Mouse (Mus musculus) ES-CJ7 (cell line): ENCODE measurements around the gene Gm37240.

Experiments used
- DNase-seq: peaks from one replicate; pipeline ENCODE4 v3.0.0; 2011; ENCODE audit warnings: low read depth, low spot score

Gm37240 gene

DNA sequence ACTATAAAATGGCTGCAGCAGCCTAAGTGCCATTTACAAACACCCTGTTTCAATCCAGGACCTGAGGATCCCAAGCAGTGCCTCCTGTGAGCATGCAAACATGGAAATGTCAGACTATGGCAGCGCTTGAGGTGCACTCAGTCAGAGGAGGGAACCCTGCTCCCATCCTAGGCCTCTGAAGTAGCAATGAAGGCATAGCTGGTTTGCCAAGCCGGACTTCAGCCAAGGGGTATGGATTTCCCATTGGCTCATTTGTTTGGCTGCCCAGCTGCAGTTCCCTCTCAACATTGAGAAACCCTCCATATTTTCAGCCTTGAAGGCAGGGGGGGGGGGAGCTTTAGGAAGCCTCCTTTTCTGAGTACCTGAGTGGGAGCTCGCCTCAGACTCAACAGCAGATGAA lies 1329.0 kb downstream of the Gm37240 start:
- DNase-seq: no peak

DNA sequence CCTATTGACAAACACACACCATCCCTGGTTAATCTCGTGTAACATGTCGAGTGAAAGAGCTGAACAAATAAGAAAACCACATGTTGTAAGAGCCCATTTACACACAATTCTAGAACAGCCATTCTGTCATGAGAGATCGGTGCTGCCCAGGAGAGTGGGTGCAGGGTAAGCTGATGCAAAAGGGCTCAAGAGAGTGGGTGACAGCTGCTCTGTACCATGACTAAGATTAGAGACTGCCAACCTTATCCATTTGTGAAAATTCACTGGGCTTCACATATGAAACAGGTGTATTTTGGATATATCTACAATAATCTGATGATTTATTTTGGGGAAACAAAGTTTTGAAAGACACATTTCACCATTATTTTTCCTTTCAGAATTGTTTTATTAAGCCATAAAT lies 1331.5 kb downstream of the Gm37240 start:
- DNase-seq: no peak

DNA sequence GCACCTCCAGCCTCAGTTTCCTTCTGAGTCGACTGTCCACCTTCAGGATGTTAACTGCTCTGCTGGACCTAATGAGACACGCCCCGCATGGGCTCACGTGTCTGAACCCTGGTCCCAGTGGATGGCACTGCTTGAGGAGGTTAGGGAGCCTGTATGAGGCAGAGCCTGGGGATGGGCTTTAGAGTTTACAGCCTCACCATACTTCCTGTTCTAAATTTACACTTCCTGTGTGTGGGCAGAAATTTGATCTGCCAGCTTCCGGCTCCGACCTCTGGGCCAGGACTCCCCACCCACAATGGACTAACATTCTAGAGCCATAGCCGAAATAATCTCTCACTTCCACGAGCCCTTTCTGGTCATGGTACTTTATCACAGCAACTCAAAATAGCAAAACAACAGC lies 1340.1 kb downstream of the Gm37240 start:
- no peak for DNase-seq

DNA sequence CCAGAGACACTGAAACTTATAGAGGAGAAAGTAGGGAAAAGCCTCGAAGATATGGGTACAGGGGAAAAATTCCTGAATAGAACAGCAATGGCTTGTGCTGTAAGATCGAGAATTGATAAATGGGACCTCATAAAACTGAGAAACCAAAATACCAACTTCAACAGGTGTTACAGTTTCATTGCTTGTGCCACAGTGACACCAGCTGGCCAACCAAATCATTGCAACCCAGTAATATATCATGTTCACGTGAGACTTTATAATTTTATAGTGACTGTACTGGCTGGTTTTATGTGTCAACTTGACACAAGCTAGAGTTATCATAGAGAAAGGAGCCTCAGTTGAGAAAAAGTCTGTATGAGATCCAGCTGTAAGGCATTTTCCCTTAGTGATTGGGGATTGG lies 1344.9 kb downstream of the Gm37240 start:
- DNase-seq: peak; percentile 28

DNA sequence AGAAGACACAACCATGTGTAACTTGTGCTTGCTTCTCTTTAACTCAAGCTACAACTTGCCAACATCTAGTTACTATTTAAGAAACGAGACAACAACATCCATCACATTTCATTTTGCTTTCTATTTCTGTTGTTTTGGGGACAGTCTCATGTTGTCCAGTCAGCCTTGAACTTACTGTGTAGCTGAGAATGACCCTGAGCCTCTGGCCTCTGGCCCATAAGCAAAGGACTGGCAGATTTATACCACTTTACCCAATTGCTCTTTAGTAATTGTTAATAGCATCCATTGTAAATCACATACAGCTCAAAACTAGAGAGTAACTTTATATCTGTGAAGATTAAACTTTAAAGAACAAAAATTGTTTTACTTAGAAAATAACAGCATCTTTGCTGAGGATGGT lies 1345.4 kb downstream of the Gm37240 start:
- DNase-seq: no peak

DNA sequence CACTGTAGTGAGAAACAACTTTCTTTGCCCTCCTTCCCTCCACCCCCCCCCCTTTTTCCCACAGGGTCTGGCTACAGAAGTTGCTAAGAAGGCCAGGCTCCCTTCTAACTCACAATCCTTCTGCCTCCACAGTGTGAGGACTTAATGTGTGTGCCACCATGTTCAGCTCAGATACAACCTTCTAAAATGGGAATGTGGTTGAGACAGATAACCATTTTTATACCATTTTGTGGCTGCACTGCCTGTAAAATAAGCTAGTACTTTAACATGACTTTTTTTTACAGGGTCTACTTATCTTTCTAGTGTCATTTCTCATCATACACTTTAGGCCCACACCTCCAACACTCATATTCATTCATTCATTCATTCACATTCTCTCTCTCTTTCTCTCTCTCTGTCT lies 1346.7 kb downstream of the Gm37240 start:
- no peak for DNase-seq

DNA sequence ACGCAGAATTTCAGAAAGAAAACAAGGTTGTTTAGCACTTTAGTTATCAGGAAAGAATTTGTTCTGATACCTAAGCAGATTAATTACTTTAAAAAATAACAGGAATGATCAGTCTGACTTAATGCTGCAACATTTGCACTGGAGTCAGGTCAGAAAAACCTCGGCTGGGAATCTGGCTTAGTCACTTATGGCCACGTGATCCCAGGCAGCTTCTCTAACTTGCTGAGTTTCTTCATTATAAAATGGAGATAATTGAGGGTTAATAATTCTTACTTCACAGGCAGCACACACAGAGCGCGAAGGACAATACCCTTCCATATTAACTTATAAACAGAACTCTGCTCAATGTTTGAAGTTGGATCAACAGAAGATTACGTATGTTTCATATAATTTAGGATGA lies 1350.3 kb downstream of the Gm37240 start:
- DNase-seq: no peak

DNA sequence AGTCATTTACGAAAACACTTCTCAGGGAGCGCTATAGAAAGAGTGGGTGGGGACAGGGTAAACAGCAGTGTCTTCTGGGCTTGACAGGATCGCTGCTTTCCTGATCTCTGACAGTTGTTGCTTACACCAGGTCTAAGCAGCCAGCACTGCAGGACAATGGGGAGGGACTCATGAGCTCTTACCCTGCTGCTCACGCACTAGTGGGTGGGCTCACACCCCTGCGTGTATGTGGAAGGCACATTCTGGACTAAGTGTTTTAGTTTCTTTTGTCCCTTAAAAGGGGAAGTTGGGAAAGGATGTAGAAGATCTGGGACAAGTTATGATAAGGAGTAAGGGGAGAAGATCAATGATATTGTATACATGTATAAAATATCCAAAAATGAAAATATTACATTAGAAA lies 1354.1 kb downstream of the Gm37240 start:
- DNase-seq: no peak

DNA sequence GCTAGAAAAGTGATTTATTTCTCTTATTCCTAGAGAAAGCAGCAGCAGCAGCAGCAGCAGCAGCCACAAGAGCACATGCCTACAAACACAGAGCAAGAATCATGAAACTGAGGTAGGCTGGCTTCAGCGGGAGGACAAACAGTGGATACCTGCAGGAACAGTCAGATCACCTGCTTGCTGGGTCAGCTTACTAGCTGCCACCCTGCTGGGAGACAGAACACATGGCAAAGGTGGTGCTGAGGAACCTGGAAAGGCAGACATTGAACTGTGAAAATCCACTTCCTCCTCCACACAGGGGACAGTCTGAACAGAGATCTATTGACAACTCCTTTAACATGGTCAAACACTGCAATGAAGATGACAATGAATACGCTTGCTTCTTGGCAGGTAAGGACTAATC lies 1358.3 kb downstream of the Gm37240 start:
- DNase-seq: no peak

DNA sequence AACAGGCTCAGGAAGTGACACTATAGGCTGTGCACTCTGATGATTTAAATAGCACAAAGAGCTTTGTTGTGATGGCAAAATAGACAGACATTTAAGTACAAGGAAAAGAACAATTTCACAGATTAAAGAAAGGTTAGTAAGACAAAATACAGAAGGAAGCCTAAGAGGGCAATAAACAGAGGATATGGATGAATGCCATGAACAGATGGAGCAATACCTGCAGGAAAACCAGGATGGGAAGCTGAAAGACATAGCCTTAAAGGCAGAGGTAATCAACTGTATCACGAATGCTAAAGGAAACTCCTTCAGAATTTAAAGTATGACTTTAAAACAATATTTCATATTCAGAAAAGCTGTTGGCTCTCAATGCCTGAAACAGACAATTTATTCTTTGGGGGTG lies 1362.4 kb downstream of the Gm37240 start:
- no peak for DNase-seq

DNA sequence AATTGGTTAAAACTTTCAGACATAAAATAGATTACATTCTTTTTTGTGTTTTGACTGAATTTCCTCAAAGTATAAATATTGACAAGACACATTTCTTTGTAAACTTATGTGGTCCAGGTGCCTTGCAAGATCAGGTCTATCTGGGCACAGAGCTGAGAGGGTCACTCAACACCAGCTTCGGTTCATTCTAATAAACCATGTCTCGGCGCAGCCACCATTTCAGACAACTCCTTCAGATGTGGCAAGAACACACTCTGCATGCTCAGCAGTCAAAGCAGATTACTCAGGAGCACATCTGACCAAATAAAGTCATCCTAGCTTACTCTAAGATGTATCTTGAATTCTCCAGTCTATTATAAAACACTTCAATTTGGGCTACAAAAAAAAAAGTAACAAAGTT lies 1371.2 kb downstream of the Gm37240 start:
- no peak for DNase-seq

DNA sequence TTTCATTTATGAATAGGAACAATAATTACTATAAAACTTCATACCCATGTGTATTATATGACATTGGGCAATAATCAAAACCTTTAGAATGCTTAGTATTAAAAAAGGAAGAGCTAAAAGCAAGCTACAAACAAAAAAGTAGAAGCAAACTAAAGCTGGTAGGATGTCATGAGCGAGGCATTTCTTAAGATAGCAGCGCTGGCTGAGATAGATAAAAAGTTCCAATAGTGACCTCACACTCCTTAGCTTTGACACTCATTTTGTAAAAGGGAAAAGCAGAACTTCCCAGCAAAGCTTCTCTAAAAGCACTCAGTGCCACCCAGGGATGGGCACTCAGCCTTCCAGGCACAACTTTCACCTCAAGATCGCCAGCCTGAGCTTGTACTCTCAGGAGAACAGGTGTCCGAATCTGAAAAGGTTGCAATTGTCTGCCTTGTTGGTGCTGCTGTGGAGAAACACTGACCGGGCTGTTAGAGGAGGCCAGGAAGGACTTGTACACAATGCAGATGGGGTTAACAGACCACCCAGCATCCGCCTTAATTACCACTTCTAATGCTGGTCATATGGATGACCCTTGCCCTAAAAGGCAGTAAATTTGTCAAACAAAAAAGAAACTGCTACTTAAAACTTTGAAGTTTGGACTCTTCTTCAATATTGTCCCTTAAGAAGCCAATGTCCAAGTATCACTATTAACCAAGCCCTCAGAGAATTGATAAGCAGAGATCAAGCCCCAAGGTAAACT lies 1374.4 kb downstream of the Gm37240 start:
- DNase-seq: no peak

DNA sequence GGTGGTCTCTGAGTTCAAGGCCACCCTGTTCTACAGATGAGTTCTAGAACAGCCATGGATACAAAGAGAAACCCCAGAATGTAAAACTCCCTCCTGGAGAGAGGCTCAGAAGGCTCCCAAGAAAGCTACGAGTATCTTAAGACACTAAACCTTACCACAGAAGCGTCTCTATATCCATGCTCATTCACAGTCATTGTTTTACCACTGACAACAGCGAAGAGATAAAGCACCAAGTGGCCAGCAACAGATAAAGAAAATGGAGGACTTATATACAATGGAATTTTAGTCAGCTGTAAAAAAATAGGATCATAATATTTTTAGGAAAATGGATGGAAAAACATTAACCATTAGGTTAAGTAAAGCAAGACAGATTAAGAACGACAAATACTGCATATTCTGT lies 1382.1 kb downstream of the Gm37240 start:
- DNase-seq: no peak

DNA sequence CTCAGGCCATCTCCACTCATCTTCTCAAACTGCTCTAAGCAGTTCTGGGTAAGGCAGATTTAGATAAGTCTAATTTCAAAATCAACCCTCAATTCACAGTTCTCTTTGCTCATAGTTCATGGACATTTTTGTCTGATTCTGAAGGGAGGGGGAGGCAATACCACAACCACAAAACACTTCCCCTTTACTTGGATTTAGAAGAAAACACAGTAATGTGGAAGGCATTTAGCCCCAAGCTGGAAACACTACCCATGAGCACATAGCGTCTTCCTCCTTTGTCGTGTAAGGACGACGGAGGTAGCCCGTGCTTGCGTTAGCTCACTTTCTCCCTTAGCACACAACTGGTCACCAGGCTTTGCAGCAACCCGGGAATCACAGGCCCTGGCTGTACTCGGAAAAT lies 1383.0 kb downstream of the Gm37240 start:
- no peak for DNase-seq

DNA sequence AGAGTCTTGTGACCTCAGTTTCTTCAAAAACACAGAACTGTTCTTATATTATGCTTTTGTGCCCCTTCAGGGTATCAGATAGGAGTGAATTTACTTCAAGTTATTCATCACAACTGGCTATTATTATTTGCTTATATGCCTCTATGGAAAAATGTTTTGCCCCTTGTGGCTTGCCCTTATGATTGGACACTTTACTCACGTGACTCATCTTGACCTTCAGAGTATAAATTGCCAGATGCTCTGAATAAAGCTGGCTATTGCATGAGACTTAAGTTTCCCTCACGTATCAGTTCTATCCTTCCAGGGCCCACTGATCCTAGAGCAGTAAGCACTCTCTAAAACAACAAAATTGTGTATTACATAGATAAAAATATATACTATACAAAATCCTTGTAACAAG lies 1385.2 kb downstream of the Gm37240 start:
- no peak for DNase-seq

DNA sequence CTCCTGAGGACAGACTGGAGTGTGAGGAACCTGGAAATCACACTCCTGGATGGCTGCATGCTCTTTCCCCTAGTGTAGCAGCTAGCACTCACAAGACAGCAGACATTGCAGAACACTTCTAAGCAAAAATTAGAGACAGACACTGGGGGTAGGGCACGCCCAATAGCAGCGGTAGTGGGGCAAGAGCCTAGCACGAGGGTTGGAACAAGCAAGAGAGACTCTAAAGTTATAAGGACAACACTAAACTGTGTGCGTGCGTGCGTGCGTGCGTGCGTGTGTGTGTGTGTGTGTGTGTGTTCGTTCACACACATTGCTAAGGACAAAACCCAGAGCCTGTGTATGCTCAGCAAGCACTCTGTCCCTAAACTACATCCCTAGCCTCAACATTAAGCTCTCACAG lies 1386.8 kb downstream of the Gm37240 start:
- DNase-seq: no peak

DNA sequence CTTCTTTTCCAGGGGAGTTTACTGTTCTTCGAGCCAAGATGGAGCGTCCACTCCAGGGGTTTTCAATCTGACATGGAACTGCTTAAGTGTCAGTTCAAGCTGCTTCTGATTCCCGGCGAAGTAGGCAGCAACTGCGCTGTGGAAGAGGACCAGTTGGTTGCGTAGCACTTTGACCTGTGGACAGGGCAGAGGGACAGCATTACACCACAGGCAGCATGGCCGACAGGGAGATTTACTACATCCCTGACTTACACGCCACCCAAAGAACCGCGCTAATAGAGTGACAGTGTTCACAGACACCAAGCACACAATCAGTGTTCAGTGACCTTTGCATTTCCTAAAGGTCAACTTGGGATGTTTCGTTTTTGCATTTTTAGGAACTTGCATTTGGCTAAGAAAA lies 1389.6 kb downstream of the Gm37240 start:
- DNase-seq: no peak

DNA sequence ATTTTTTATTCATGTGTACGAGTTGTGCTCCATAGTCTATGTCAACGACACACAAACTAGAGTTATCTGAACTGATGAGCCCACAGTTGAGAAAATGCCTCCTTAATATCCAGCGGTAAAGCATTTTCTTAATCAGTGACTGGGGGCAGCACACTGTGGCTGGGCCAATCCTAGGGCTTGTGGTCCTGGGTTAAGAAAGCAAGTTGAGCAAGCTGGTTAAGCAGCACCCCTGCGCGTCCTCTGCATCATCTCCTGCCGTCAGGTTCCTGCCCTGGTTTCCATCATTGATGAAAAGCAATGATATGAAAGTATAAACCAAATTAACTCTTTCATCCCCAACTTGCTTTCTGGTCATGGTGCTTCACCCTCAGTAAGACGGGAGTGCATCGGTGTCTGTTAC lies 1394.7 kb downstream of the Gm37240 start:
- DNase-seq: no peak

DNA sequence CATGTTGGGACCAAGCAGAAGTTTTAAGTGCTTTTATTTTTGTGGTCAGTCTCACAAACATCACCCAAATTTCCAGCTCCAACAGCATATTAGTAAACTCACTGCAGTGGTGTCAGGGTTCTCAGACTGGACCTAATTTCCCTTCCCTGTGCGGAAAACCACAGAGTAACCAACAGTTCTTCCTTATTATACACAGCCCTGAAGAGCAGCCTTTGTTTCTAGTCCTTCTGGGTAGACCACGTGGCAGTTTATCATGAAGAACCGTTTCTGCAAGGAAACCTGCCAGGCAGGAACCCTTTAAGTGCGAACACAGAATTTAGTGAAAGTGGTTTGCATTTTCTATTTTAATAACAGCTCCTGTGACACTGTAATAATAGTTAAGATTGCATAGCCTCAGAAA lies 1395.2 kb downstream of the Gm37240 start:
- DNase-seq: no peak

DNA sequence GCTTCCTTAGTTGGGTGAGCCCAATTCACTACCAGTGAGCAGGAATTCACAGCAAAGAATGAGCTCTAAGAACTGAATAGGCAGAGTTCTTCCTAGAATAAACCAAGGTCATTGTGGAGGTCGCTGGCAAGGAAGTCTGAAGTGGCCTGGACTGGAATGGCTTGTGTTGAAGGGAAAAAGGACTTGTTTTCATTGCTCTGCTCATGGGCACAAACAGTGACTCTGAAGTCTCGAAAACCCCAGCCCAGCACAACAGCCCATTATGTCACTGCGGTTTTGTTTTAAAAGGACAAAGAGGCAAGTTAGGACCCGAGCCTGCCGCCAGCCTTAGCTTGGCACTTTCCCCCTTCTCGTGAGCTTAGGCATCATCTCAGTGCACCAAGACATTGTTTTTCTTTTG lies 1398.6 kb downstream of the Gm37240 start:
- DNase-seq: peak; percentile 8

DNA sequence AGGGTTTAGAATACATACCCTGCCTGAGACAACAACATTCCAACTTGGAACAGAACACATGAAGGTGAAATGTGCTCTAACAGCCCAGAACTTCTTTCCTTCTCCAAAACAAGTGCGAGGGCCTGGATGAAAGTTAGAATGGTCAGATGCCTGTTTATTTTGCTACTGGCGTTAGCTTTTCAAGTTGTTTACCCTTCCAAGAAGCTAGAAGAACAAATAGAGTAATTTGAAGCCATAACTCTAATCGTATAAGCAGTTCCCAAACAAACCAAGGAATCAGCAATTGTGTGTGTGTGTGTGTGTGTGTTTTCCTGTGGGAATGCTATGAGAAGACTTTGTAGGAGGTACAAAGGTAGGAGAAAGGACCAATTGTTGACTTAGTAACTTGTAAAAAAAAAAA lies 1402.4 kb downstream of the Gm37240 start:
- no peak for DNase-seq

DNA sequence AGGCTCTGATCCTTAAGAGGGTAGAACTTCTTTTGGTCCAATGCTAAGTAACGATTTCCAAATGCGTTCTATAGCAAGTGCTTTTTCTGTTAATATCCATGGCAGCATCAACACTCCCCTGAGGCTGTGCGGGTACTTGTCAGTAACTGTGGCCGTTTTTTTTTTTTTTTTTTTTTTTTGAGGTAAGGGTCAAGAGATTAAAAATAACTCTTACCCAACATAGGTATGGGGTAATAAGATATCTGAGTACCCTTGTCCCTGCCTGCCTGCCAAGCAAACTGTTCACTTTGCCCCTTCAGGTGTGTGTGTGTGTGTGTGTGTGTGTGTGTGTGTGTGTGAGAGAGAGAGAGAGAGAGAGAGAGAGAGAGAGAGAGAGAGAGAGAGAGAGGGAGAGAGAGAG lies 1403.0 kb downstream of the Gm37240 start:
- no peak for DNase-seq

DNA sequence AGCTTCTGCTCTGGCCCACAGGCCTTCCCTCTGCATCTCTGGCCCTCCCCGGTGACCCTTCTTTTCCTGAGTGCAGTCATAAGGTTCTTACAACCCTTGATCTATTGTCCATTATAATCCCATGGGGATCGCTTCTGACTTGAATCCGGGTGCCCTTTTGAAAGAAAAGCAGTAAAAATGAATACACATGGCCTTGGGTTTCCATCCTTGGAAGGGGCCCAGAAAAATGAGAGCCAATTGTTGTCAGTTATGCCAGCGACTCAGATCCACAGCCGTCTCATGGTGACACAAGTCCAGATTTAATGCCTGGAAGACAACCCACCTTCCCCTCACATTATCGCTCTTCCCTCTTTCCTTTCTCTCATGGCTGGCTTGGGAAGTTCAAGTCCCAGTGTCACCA lies 1405.2 kb downstream of the Gm37240 start:
- no peak for DNase-seq

DNA sequence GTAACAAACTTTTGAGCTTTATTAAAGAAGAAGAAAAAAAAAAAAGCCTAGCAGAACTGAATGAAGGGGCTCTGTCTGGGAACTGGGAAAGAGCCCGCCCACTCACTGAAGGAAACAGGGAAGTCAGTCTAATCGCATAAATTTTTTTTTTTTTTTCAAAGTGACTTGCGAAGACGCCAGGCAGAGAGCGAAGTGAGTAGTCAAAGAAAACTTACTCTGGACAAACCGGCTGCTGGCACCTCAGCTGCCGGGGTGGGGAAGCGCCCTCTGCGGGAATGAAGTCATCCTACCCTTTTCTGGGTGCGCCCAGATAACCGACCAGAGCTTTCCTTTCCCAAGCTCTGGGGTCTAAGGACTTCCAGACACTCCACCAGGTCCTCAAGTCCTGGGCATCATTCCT lies 1406.2 kb downstream of the Gm37240 start:
- peak; percentile 50 for DNase-seq
